Mouse (Mus musculus): Measurements from ENCODE around the gene Pcbp4. TPM values are rescaled to one million over a fixed set of nuclear protein-coding genes. Genes with fewer than 3 reads are reported as not detected.

The Pcbp4 gene
- polyA plus RNA-seq, 1 experiment from 2014 or later = 166 TPM

DNA sequence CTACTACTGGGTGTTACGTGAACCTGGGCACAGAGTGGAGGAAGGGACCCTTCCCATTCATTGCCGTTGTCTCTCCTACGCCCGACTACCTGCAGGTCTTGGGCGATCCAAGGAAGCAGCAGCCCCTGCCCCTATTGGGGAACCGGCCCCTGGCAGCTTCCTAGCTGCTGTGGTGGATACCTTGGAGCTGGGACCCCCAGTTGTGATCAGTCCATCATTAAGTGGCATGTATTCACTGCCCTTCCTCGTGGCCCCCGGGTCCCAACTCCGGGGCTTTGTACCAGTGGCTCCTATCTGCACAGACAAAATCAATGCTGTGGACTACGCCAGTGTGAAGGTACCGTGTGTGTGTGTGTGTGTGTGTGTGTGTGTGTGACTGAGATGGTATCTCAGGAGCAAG lies 1.8 kb upstream of the Pcbp4 start:
- H3K4me2 ChIP-seq (ENCODE audit: low read depth, low read length) = no peak overlapping the region
- no peaks in the 10 kb centered on the region for H3K27me3 ChIP-seq (ENCODE audit: control insufficient read depth, insufficient read depth, low read length)
- H3K4me1 ChIP-seq (ENCODE audit: control insufficient read depth, insufficient read depth, low read length) = peaks cover 37% of the 10 kb centered on the region
- WGBS = 78% methylated on average over 11 of the region's 11 CpGs
- H3K27ac ChIP-seq (ENCODE audit: low read depth, low read length) = no peak overlapping the region
- ATAC-seq (ENCODE audit: low read depth) = no peak
- H3K36me3 ChIP-seq (ENCODE audit: control insufficient read depth, insufficient read depth, low read length) = no peaks in the 10 kb centered on the region
- H3K9ac ChIP-seq (replicated peaks; ENCODE audit: low read depth, low read length) = no peak overlapping the region
- H3K4me3 ChIP-seq (ENCODE audit: low read depth, low read length) = no peak overlapping the region
- H3K9me3 ChIP-seq (ENCODE audit: control insufficient read depth, low read length) = no peaks in the 10 kb centered on the region

DNA sequence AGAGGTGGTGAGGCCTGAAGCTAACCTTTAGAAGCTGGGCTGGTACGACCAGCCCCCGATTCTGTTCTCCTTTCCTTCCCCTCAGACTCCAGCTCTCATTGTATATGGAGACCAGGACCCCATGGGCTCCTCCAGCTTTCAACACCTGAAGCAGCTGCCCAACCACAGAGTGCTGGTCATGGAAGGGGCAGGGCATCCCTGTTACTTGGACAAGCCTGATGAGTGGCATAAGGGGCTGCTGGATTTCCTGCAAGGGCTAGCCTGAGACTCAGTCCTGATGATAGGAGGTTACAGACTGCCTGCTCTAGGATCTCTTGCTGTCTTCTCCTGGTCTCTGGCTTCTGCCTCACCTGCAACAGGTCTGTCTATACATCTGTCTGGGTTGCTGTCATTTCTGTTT lies 1.2 kb upstream of the Pcbp4 start:
- H3K9me3 ChIP-seq (ENCODE audit: control insufficient read depth, low read length) = no peaks in the 10 kb centered on the region
- no peak overlapping the region for H3K27ac ChIP-seq (ENCODE audit: low read depth, low read length)
- 82% methylated on average over 2 of the region's 2 CpGs for WGBS
- no peak for ATAC-seq (ENCODE audit: low read depth)
- H3K36me3 ChIP-seq (ENCODE audit: control insufficient read depth, insufficient read depth, low read length) = no peaks in the 10 kb centered on the region
- H3K4me1 ChIP-seq (ENCODE audit: control insufficient read depth, insufficient read depth, low read length) = peaks cover 43% of the 10 kb centered on the region
- no peaks in the 10 kb centered on the region for H3K27me3 ChIP-seq (ENCODE audit: control insufficient read depth, insufficient read depth, low read length)
- H3K4me2 ChIP-seq (ENCODE audit: low read depth, low read length) = no peak overlapping the region; the same call in 1 of the 2 replicates
- H3K4me3 ChIP-seq (ENCODE audit: low read depth, low read length) = no peak overlapping the region
- H3K9ac ChIP-seq (replicated peaks; ENCODE audit: low read depth, low read length) = no peak overlapping the region

DNA sequence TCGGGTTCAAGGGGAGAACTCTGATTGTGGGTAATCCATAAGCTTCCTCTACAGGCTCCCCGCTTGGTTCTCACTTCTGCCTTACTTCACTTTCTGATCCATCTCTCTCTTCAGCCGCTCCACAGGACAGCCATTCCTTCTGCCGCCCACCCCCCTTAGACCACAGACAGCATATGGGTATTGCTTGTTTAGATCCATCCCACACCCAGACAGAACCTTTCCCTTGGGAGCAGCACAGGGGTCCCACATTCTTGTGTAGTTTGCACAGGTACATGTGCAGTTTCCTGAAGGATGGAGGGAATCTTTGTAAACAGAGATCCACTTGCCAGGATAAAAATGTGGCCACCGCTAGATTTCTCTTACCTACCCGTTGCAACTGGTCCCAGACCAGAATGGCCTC lies 740 bp upstream of the Pcbp4 start:
- H3K27me3 ChIP-seq (ENCODE audit: control insufficient read depth, insufficient read depth, low read length) = no peaks in the 10 kb centered on the region
- H3K4me1 ChIP-seq (ENCODE audit: control insufficient read depth, insufficient read depth, low read length) = peaks cover 47% of the 10 kb centered on the region
- peak overlapping the region; percentile 91; the same call in 1 of the 2 replicates for H3K4me2 ChIP-seq (ENCODE audit: low read depth, low read length)
- peak overlapping the region; percentile 66 for H3K4me3 ChIP-seq (ENCODE audit: low read depth, low read length)
- no peak for ATAC-seq (ENCODE audit: low read depth)
- no peak overlapping the region for H3K27ac ChIP-seq (ENCODE audit: low read depth, low read length)
- H3K36me3 ChIP-seq (ENCODE audit: control insufficient read depth, insufficient read depth, low read length) = no peaks in the 10 kb centered on the region
- H3K9me3 ChIP-seq (ENCODE audit: control insufficient read depth, low read length) = no peaks in the 10 kb centered on the region
- peak overlapping the region; percentile 92; the same call in 1 of the 2 replicates for H3K9ac ChIP-seq (replicated peaks; ENCODE audit: low read depth, low read length)
- 16% methylated on average over 6 of the region's 6 CpGs for WGBS

DNA sequence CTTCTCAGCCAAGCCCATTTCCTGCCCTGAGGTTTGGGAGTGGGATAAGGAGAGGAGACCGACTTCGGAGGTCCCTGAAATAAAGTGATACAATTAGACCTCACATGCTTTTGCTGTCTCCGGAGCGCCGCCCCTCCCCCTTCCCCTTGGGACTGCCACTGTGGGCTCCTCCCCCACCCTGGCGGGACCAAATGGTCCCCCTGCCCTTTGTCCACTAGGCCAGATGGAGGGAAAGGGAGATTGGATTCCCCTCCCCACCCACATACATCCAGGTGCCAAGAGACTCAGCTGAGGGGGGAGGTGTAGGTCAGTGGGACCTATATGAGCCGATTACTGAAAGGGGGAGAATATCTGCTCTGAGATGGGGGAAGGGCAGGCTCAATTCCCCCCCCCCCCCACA lies 270 bp upstream of the Pcbp4 start:
- Histone ChIP-seq H3K4me2 (ENCODE audit: low read depth, low read length) (peak overlapping the region; percentile 91), H3K9me3 (ENCODE audit: control insufficient read depth, low read length) (no peaks in the 10 kb centered on the region), H3K4me1 (ENCODE audit: control insufficient read depth, insufficient read depth, low read length) (peaks cover 50% of the 10 kb centered on the region), H3K27ac (ENCODE audit: low read depth, low read length) (peak overlapping the region; percentile 92), H3K9ac (replicated peaks; ENCODE audit: low read depth, low read length) (peak overlapping the region; percentile 92), H3K4me3 (ENCODE audit: low read depth, low read length) (peak overlapping the region; percentile 66), H3K36me3 (ENCODE audit: control insufficient read depth, insufficient read depth, low read length) (no peaks in the 10 kb centered on the region), H3K27me3 (ENCODE audit: control insufficient read depth, insufficient read depth, low read length) (no peaks in the 10 kb centered on the region)
- WGBS = 0% methylated on average over 7 of the region's 7 CpGs
- ATAC-seq (ENCODE audit: low read depth) = no peak

DNA sequence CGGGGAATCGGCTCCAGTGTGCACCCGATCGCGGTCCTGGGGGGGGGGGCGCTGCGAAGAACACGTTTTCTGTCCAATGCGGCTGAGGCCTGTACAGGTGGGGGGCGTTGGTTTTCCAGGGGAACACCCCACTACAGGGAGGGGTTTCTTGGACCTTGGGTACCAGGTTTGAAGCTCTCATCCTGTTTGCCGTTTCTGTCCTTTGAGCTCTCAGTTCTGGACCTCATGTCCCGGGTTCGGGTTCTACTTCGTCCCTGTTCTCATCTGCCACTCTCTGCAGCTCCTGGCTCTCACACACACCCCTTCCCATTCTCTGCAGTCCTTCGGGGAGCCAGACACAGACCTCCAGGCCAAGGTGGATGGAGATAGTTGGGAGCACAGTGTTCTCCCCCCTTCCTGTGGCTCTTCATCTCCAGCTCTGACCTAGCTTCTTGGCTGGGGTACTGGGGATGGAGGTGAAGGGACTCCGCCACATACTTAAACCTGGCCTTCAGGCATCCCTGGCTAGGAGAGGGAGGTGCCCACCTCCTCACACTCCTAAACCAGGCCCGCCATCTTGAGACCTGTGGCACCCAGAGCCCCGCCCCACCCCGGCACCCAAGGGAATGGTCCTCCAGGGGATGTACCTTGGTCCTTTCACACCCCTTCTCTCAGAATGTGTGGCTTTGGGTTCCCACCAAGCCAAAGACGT lies 1.1 kb downstream of the Pcbp4 start:
- peak; percentile 10; the same call in 1 of the 2 replicates for ATAC-seq (ENCODE audit: low read depth)
- Histone ChIP-seq H3K4me1 (ENCODE audit: control insufficient read depth, insufficient read depth, low read length) (peaks cover 42% of the 10 kb centered on the region), H3K4me3 (ENCODE audit: low read depth, low read length) (peak overlapping the region; percentile 66), H3K9me3 (ENCODE audit: control insufficient read depth, low read length) (no peaks in the 10 kb centered on the region), H3K9ac (replicated peaks; ENCODE audit: low read depth, low read length) (peak overlapping the region; percentile 92), H3K27me3 (ENCODE audit: control insufficient read depth, insufficient read depth, low read length) (no peaks in the 10 kb centered on the region), H3K4me2 (ENCODE audit: low read depth, low read length) (peak overlapping the region; percentile 91), H3K36me3 (ENCODE audit: control insufficient read depth, insufficient read depth, low read length) (0 out of 2 replicates have a peak, but pooled peaks cover 3% of the 10 kb centered on the region), H3K27ac (ENCODE audit: low read depth, low read length) (peak overlapping the region; percentile 92)
- 1% methylated on average over 20 of the region's 20 CpGs for WGBS

DNA sequence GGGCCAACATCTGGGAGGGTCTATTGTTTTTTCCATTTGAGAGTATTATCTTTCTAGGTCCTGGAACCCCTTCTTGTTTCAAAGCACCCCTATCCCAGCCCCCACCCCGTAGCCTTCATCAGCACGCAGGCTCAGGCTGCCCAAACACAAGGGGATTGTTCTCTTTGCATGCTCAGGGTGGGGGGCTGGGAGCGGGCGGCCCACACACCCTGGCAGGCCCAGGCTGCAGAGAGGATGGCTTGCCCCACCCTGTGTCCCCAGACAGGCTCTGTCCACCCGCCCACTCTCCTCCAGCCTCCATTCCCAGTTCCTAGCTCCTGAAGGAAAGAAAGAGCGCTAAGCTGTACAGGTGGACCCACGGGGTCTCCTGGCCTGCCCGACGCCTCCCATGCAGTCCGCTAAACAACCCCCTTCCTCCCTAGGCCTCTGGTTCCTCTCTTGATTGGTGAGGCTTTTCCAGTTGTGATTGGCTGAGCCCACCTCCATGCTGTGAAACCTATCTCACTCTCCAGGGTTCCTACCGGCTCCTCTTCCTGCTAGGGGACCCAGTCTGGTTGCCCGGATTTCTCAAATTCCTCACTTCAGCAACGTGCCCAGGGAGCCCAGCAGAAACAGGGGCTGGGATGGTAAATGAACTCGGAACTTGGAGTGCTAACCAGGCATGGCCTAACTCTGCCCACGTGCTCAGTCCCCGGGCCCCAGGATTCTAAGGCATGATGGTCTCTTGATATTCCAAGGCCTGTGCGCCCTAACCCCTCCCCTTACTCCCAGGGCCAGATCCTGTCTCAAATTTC lies 2.0 kb downstream of the Pcbp4 start:
- 2% methylated on average over 17 of the region's 17 CpGs for WGBS
- Histone ChIP-seq H3K4me3 (ENCODE audit: low read depth, low read length) (peak overlapping the region; percentile 66), H3K9ac (replicated peaks; ENCODE audit: low read depth, low read length) (peak overlapping the region; percentile 92), H3K27ac (ENCODE audit: low read depth, low read length) (peak overlapping the region; percentile 92), H3K9me3 (ENCODE audit: control insufficient read depth, low read length) (no peaks in the 10 kb centered on the region), H3K27me3 (ENCODE audit: control insufficient read depth, insufficient read depth, low read length) (no peaks in the 10 kb centered on the region), H3K4me1 (ENCODE audit: control insufficient read depth, insufficient read depth, low read length) (peaks cover 48% of the 10 kb centered on the region), H3K36me3 (ENCODE audit: control insufficient read depth, insufficient read depth, low read length) (peaks cover 6% of the 10 kb centered on the region; the same call in 1 of the 2 replicates), H3K4me2 (ENCODE audit: low read depth, low read length) (peak overlapping the region; percentile 91)
- peak; percentile 28 for ATAC-seq (ENCODE audit: low read depth)

DNA sequence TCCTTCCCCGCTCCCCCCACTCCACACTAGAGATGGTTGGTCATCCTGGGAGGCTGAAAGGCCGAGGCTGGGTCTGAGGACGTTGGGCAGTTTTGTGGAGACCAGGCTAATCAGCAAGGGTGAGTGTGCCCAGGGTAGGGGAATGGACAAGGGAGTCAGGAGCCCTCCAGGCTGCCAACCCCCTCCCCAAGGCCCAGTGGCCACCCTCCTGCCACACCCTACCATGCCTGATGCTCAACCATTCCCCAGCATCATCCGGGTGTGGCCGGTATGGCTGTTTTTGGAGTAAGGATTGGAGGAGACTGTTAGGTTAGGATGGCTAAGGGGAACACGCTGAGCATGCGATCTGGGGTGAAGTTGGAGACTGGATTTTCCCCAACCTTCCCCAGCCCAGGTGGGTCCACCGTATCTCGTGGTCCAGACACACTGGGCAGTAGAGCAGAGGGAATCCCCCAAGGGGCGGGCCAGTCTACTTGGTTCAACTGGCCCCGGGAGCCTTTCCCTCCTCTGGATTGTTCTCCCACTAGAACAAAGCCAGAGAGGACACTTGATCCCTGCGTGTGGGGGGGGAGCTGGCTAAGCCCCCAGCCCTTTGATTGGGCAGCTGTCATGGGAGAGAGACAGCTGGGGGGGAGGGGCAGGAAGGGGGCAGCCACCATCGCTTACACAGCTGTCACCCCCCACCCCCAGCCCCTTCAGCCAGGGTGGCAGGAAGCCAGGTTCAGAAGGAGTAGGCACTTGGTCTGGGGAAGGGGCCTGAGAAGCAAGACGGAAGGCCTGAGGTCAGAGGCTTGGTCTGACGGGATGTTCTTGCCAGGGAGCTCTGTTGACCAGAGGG lies 3.5 kb downstream of the Pcbp4 start:
- no peaks in the 10 kb centered on the region for H3K27me3 ChIP-seq (ENCODE audit: control insufficient read depth, insufficient read depth, low read length)
- H3K4me2 ChIP-seq (ENCODE audit: low read depth, low read length) = peak overlapping the region; percentile 91
- peak overlapping the region; percentile 23 for H3K4me3 ChIP-seq (ENCODE audit: low read depth, low read length)
- peak overlapping the region; percentile 7 for H3K27ac ChIP-seq (ENCODE audit: low read depth, low read length)
- H3K36me3 ChIP-seq (ENCODE audit: control insufficient read depth, insufficient read depth, low read length) = peaks cover 14% of the 10 kb centered on the region
- 26% methylated on average over 15 of the region's 15 CpGs for WGBS
- H3K9ac ChIP-seq (replicated peaks; ENCODE audit: low read depth, low read length) = peak overlapping the region; percentile 92
- no peak for ATAC-seq (ENCODE audit: low read depth)
- H3K4me1 ChIP-seq (ENCODE audit: control insufficient read depth, insufficient read depth, low read length) = peaks cover 45% of the 10 kb centered on the region
- H3K9me3 ChIP-seq (ENCODE audit: control insufficient read depth, low read length) = no peaks in the 10 kb centered on the region

DNA sequence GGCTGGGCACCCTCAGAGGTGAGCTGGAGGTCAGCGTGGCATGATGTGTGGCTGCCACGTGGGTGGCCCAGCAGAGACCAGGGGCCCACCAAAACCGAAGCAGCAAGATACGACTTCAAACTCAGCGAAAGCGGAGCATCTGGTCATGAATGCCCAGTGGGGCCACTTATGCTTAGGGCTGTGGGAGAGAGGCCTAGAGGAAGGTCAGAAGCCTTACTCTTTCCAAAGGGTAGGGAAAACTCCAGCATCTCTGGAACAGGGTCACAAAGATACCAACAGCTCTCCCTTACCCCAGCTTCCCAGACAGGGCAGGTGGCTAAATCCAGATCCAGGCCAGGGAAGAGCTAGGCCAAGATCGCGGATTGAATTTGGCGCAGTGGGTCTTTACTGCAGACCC lies 4.1 kb downstream of the Pcbp4 start:
- H3K4me1 ChIP-seq (ENCODE audit: control insufficient read depth, insufficient read depth, low read length) = peaks cover 45% of the 10 kb centered on the region
- no peaks in the 10 kb centered on the region for H3K9me3 ChIP-seq (ENCODE audit: control insufficient read depth, low read length)
- H3K27ac ChIP-seq (ENCODE audit: low read depth, low read length) = peak overlapping the region; percentile 34
- peaks cover 21% of the 10 kb centered on the region for H3K36me3 ChIP-seq (ENCODE audit: control insufficient read depth, insufficient read depth, low read length)
- peak overlapping the region; percentile 23 for H3K4me3 ChIP-seq (ENCODE audit: low read depth, low read length)
- H3K4me2 ChIP-seq (ENCODE audit: low read depth, low read length) = peak overlapping the region; percentile 91
- 29% methylated on average over 9 of the region's 9 CpGs for WGBS
- no peaks in the 10 kb centered on the region for H3K27me3 ChIP-seq (ENCODE audit: control insufficient read depth, insufficient read depth, low read length)
- no peak for ATAC-seq (ENCODE audit: low read depth)
- H3K9ac ChIP-seq (replicated peaks; ENCODE audit: low read depth, low read length) = peak overlapping the region; percentile 92
